Mouse (Mus musculus) cerebellum, adult 8-10 months (tissue): ENCODE results near the gene Eef2.

ENCODE experiments used
- DNase-seq: peaks from one replicate; pipeline ENCODE4 v3.0.0; 2022

The Eef2 gene

GRCm38 (mm10) chr10:81176466-81177271, at the start of gene Eef2:
Gene Eef2, plus strand, starts transcription at chr10:81176631.
- DNase-seq: peak; percentile 100

- no peak for DNase-seq
These were observed 42.2 kb upstream of the Eef2 start for GRCm38 (mm10) chr10:81134181-81134587.

GRCm38 (mm10) chr10:81134966-81135681, 41.3 kb upstream of the Eef2 start, which contains the start of gene Zbtb7a:
Gene Zbtb7a, plus strand, starts transcription at chr10:81135220.
- DNase-seq: no peak

- DNase-seq: peak; percentile 77
These were observed 40.4 kb upstream of the Eef2 start for GRCm38 (mm10) chr10:81135831-81136705.

GRCm38 (mm10) chr10:81136706-81137231, 39.7 kb upstream of the Eef2 start:
- DNase-seq: peak; percentile 82

- peak; percentile 100 for DNase-seq
These were observed 38.9 kb upstream of the Eef2 start for GRCm38 (mm10) chr10:81137252-81138130.

GRCm38 (mm10) chr10:81138131-81138782, 38.2 kb upstream of the Eef2 start:
- peak; percentile 60 for DNase-seq

GRCm38 (mm10) chr10:81138821-81139528, 37.5 kb upstream of the Eef2 start:
- DNase-seq: peak; percentile 47

- DNase-seq: no peak
These were observed 36.9 kb upstream of the Eef2 start for GRCm38 (mm10) chr10:81139529-81139846.

GRCm38 (mm10) chr10:81140005-81140404, 36.4 kb upstream of the Eef2 start:
- DNase-seq: peak; percentile 59

- DNase-seq: peak; percentile 41
These were observed 35.5 kb upstream of the Eef2 start for GRCm38 (mm10) chr10:81140717-81141454.

- no peak for DNase-seq
These were observed 34.8 kb upstream of the Eef2 start for GRCm38 (mm10) chr10:81141455-81142210.

GRCm38 (mm10) chr10:81142551-81142981, 33.9 kb upstream of the Eef2 start:
- DNase-seq: no peak

GRCm38 (mm10) chr10:81143157-81143633, 33.2 kb upstream of the Eef2 start:
- peak; percentile 66 for DNase-seq

- DNase-seq: no peak
These were observed 32.5 kb upstream of the Eef2 start for GRCm38 (mm10) chr10:81143845-81144437.

- DNase-seq: no peak
These were observed 31.8 kb upstream of the Eef2 start for GRCm38 (mm10) chr10:81144667-81145066.

GRCm38 (mm10) chr10:81145307-81145706, 31.1 kb upstream of the Eef2 start:
- DNase-seq: no peak

GRCm38 (mm10) chr10:81145778-81146177, 30.7 kb upstream of the Eef2 start:
- DNase-seq: no peak
